In the genomic region with DNA sequence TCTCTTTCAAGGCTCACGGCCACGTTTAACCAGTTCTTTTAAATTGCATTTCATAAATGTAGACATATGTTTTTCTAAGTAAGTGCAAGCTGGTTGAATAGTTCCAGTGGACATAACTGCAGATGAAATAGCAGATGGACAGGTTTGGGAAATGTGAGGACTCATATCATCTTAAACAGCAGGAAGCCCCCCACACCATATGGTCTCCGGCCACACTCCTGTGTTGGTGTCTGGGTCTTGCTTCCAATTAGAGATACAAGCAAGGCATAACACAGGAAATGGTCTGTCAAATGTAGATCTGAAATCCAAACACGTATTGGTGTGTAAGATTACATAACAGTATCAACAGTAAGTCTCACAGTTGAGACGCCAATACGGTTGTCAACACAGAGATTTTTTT, we compare ENCODE assay signal across 14 mouse cellular contexts. TPM values are rescaled to one million over a fixed set of nuclear protein-coding genes. Genes with fewer than 3 reads are reported as not detected.
DNase-seq lines count a peak whose midpoint lies in the region; ATAC-seq lines count a peak whose summit lies in the region.
"Had no signal": no experiment of that assay in that cellular context is flagged by ENCODE, and none has a peak within 500 bp of the region (broad histone marks: within the 10 kb centered on the region; RNA-seq: fewer than 3 reads in every experiment).

No protein-coding gene starts in this region.

- peak; percentile 66 for DNase-seq in cerebellum, adult 11-12 months
- peak; percentile 60 for DNase-seq in 416B (ENCODE audit: low read depth)
- DNase-seq in cerebellum, postnatal 10 days: peak; percentile 72 to 78
- no peak for DNase-seq in heart, postnatal 14 days
- DNase-seq in kidney, adult 8-10 months: no peak
- DNase-seq: adrenal gland, postnatal 10 days; forebrain, postnatal 0 days; gastrocnemius, postnatal 14 days; heart, adult 2 months; heart, postnatal 36 days; kidney, adult 2 months had no signal

- no peak for ATAC-seq in cerebellum, adult (ENCODE audit: insufficient number of reproducible peaks, low FRiP score, low TSS enrichment)
- ATAC-seq in common myeloid progenitor, adult 5-6 weeks (replicated peaks; ENCODE audit: low read depth, poor library complexity, severe bottlenecking): peak; percentile 30; the same call in 1 of the 2 replicates
- ATAC-seq: forebrain, postnatal 0 days; intestine, embryonic 16.5 days had no signal

- intact Hi-C loops in heart, postnatal 14 days (cut with DNase I): no loop called here

RNA-seq across cellular contexts. Expression of gene Adam11, which starts 29.9 kb away (rescaled TPM):
- total RNA-seq in common myeloid progenitor, adult 5-6 weeks (2017): 0.46 and 1.1 TPM in 2 replicates
- 1 to 10 TPM; 4.0 to 4.4 TPM for total RNA-seq in heart, postnatal 14 days (2021)

RNA-seq across cellular contexts. Expression of gene Ccdc43, which starts 33.8 kb away (rescaled TPM):
- 41.4 and 43.8 TPM in 2 replicates for total RNA-seq in common myeloid progenitor, adult 5-6 weeks (2017)
- 10 to 100 TPM; 16.0 to 18.5 TPM for total RNA-seq in heart, postnatal 14 days (2021)

Comparison
In these comparisons a context has a peak if more than half of its experiments do, and no peak if none do; other contexts are left out.
1. DNase-seq: peak in cerebellum, adult 11-12 months (single experiment), 416B (single experiment) and cerebellum, postnatal 10 days (2 of 2); none in heart, postnatal 14 days (0 of 2) and kidney, adult 8-10 months (0 of 2).